ENCODE assay signal across 11 mouse cellular contexts in genomic region chr2:157552158-157552886, GRCm38 (mm10). TPM values are rescaled to one million over a fixed set of nuclear protein-coding genes. Genes with fewer than 3 reads are reported as not detected.
DNase-seq lines count a peak whose midpoint lies in the region; ATAC-seq lines count a peak whose summit lies in the region.
"Had no signal": no experiment of that assay in that cellular context is flagged by ENCODE, and none has a peak within 500 bp of the region (broad histone marks: within the 10 kb centered on the region; RNA-seq: fewer than 3 reads in every experiment).

No protein-coding gene starts in this region.

- no peaks in the 10 kb centered on the region for H3K9me3 ChIP-seq in kidney, embryonic 14.5 days (ENCODE audit: control insufficient read depth, low read length)
- peaks cover 3% of the 10 kb centered on the region; the same call in 1 of the 2 replicates for H3K9me3 ChIP-seq in embryonic facial prominence, embryonic 10.5 days
- H3K9me3 ChIP-seq in forebrain, embryonic 15.5 days = no peaks in the 10 kb centered on the region
- H3K9me3 ChIP-seq: heart, embryonic 10.5 days had no signal

- H3K4me3 ChIP-seq in kidney, embryonic 14.5 days (ENCODE audit: low read length) = no peak overlapping the region
- H3K4me3 ChIP-seq in embryonic facial prominence, embryonic 10.5 days = no peak overlapping the region
- H3K4me3 ChIP-seq in forebrain, embryonic 15.5 days = no peak overlapping the region
- H3K4me3 ChIP-seq: heart, embryonic 10.5 days had no signal

- DNase-seq in kidney, postnatal 14 days = peak; percentile 38
- no peak for DNase-seq in embryonic facial prominence, embryonic 10.5 days (ENCODE audit: low spot score)
- DNase-seq in lung, postnatal 36 days = peak; percentile 71
- no peak for DNase-seq in yolk sac, embryonic 10.5 days (ENCODE audit: low spot score)
- no peak for DNase-seq in testis, postnatal 14 days (ENCODE audit: low spot score)
- DNase-seq: right cerebral cortex, postnatal 14 days; thymus, postnatal 25 days had no signal

- no peak for ATAC-seq in kidney, embryonic 14.5 days (ENCODE audit: low FRiP score, low TSS enrichment)
- ATAC-seq in forebrain, embryonic 15.5 days (replicated peaks) = no peak; the same call in 1 of the 2 replicates

- H3K4me1 ChIP-seq in kidney, embryonic 14.5 days (ENCODE audit: control insufficient read depth, insufficient read depth, low read length) = 0 out of 2 replicates have a peak, but pooled peaks cover 11% of the 10 kb centered on the region
- peaks cover 70% of the 10 kb centered on the region for H3K4me1 ChIP-seq in embryonic facial prominence, embryonic 10.5 days
- H3K4me1 ChIP-seq in forebrain, embryonic 15.5 days = peaks cover 10% of the 10 kb centered on the region; the same call in 1 of the 2 replicates

- no peak overlapping the region for H3K4me2 ChIP-seq in kidney, embryonic 14.5 days (replicated peaks; ENCODE audit: low read depth, low read length)
- no peak overlapping the region for H3K4me2 ChIP-seq in forebrain, embryonic 15.5 days (replicated peaks)

- no peak overlapping the region for H3K9ac ChIP-seq in kidney, embryonic 14.5 days (ENCODE audit: low read depth, low read length)
- H3K9ac ChIP-seq in forebrain, embryonic 15.5 days (replicated peaks) = no peak overlapping the region
- H3K9ac ChIP-seq: liver, embryonic 14.5 days had no signal

- no peak overlapping the region for H3K27ac ChIP-seq in kidney, embryonic 14.5 days (ENCODE audit: low read depth, low read length)
- peak overlapping the region; percentile 76 for H3K27ac ChIP-seq in embryonic facial prominence, embryonic 10.5 days (replicated peaks)
- H3K27ac ChIP-seq in forebrain, embryonic 15.5 days (replicated peaks) = peak overlapping the region; percentile 39
- H3K27ac ChIP-seq: liver, embryonic 14.5 days had no signal

- no peaks in the 10 kb centered on the region for H3K27me3 ChIP-seq in kidney, embryonic 14.5 days (ENCODE audit: control insufficient read depth, insufficient read depth, low read length)
- H3K27me3 ChIP-seq in embryonic facial prominence, embryonic 10.5 days (replicated peaks; ENCODE audit: low read depth, poor library complexity, severe bottlenecking) = no peaks in the 10 kb centered on the region
- no peaks in the 10 kb centered on the region for H3K27me3 ChIP-seq in forebrain, embryonic 15.5 days

- WGBS in kidney, embryonic 14.5 days = 75% methylated on average over 10 of the region's 10 CpGs
- 86% methylated on average over 10 of the region's 10 CpGs for WGBS in embryonic facial prominence, embryonic 10.5 days
- 72% methylated on average over 10 of the region's 10 CpGs for WGBS in forebrain, embryonic 15.5 days

- H3K36me3 ChIP-seq in kidney, embryonic 14.5 days (ENCODE audit: control insufficient read depth, insufficient read depth, low read length) = peaks cover 14% of the 10 kb centered on the region; the same call in 1 of the 2 replicates
- peaks cover 41% of the 10 kb centered on the region for H3K36me3 ChIP-seq in embryonic facial prominence, embryonic 10.5 days (replicated peaks)
- peaks cover 18% of the 10 kb centered on the region for H3K36me3 ChIP-seq in forebrain, embryonic 15.5 days

RNA-seq across cellular contexts. Expression of gene Nnat, which starts 7.6 kb away (rescaled TPM):
- polyA plus RNA-seq in kidney, embryonic 14.5 days (2014; fragmentation: Nextera tagmentation; extraction: Ambion mirVana) = 248 and 307 TPM in 2 replicates
- polyA plus RNA-seq in embryonic facial prominence, embryonic 10.5 days (2016; fragmentation: Nextera tagmentation; extraction: Ambion mirVana) = 2,080 and 2,294 TPM in 2 replicates
- polyA plus RNA-seq in forebrain, embryonic 15.5 days (2015; fragmentation: Nextera tagmentation; extraction: Ambion mirVana) = 6,946 and 7,065 TPM in 2 replicates

RNA-seq across cellular contexts. Expression of gene Blcap, which starts 18.8 kb away (rescaled TPM):
- polyA plus RNA-seq in kidney, embryonic 14.5 days (2014; fragmentation: Nextera tagmentation; extraction: Ambion mirVana) = 48.7 and 49.5 TPM in 2 replicates
- polyA plus RNA-seq in embryonic facial prominence, embryonic 10.5 days (2016; fragmentation: Nextera tagmentation; extraction: Ambion mirVana) = 82.1 and 82.3 TPM in 2 replicates
- 184 and 201 TPM in 2 replicates for polyA plus RNA-seq in forebrain, embryonic 15.5 days (2015; fragmentation: Nextera tagmentation; extraction: Ambion mirVana)

Comparison
In these comparisons a context has a peak if more than half of its experiments do, and no peak if none do; other contexts are left out.
1. DNase-seq: peak in kidney, postnatal 14 days (single experiment) and lung, postnatal 36 days (single experiment); none in embryonic facial prominence, embryonic 10.5 days (single experiment), yolk sac, embryonic 10.5 days (single experiment) and testis, postnatal 14 days (single experiment).